10 mouse cellular contexts compared by ENCODE assay signal in genomic region chr14:121107707-121108285, GRCm38 (mm10).
DNase-seq lines count a peak whose midpoint lies in the region; ATAC-seq lines count a peak whose summit lies in the region.
"Had no signal": no experiment of that assay in that cellular context is flagged by ENCODE, and none has a peak within 500 bp of the region (broad histone marks: within the 10 kb centered on the region; RNA-seq: fewer than 3 reads in every experiment).

No protein-coding gene starts in this region.

- no peak for DNase-seq in forebrain, embryonic 10.5 days (ENCODE audit: extremely low spot score, low spot score)
- DNase-seq in forebrain, embryonic 14.5 days (ENCODE audit: low spot score) = no peak
- DNase-seq in kidney, postnatal 36 days = no peak
- no peak for DNase-seq in liver, embryonic 13.5 days
- no peak for DNase-seq in urinary bladder, postnatal 14 days (ENCODE audit: low spot score)
- DNase-seq: cerebellum, adult 8-10 months; gastrocnemius, postnatal 14 days had no signal

- H3K9me3 ChIP-seq in forebrain, embryonic 10.5 days = no peaks in the 10 kb centered on the region
- no peaks in the 10 kb centered on the region for H3K9me3 ChIP-seq in forebrain, embryonic 14.5 days (replicated peaks; ENCODE audit: control insufficient read depth, low read length)
- no peaks in the 10 kb centered on the region for H3K9me3 ChIP-seq in kidney, embryonic 15.5 days (replicated peaks)
- no peaks in the 10 kb centered on the region for H3K9me3 ChIP-seq in embryonic facial prominence, embryonic 13.5 days
- H3K9me3 ChIP-seq in liver, embryonic 13.5 days (replicated peaks) = no peaks in the 10 kb centered on the region

- no peak overlapping the region for H3K9ac ChIP-seq in forebrain, embryonic 14.5 days (ENCODE audit: low read length)
- no peak overlapping the region for H3K9ac ChIP-seq in kidney, embryonic 15.5 days
- no peak overlapping the region; the same call in 1 of the 2 replicates for H3K9ac ChIP-seq in embryonic facial prominence, embryonic 13.5 days
- no peak overlapping the region for H3K9ac ChIP-seq in liver, embryonic 13.5 days

- no peaks in the 10 kb centered on the region for H3K27me3 ChIP-seq in forebrain, embryonic 10.5 days (ENCODE audit: poor library complexity, severe bottlenecking)
- H3K27me3 ChIP-seq in forebrain, embryonic 14.5 days (replicated peaks; ENCODE audit: control insufficient read depth, insufficient read depth, low read length) = no peaks in the 10 kb centered on the region
- no peaks in the 10 kb centered on the region for H3K27me3 ChIP-seq in kidney, embryonic 15.5 days
- no peaks in the 10 kb centered on the region for H3K27me3 ChIP-seq in embryonic facial prominence, embryonic 13.5 days
- no peaks in the 10 kb centered on the region for H3K27me3 ChIP-seq in liver, embryonic 13.5 days

- peaks cover 84% of the 10 kb centered on the region for H3K4me1 ChIP-seq in forebrain, embryonic 10.5 days
- no peaks in the 10 kb centered on the region; the same call in none of the 2 replicates for H3K4me1 ChIP-seq in forebrain, embryonic 14.5 days (ENCODE audit: control insufficient read depth, insufficient read depth, low read length)
- H3K4me1 ChIP-seq in kidney, embryonic 15.5 days = peaks cover 95% of the 10 kb centered on the region
- peaks cover 91% of the 10 kb centered on the region for H3K4me1 ChIP-seq in embryonic facial prominence, embryonic 13.5 days
- H3K4me1 ChIP-seq in liver, embryonic 13.5 days (replicated peaks) = peaks cover 20% of the 10 kb centered on the region

- peaks cover 31% of the 10 kb centered on the region for H3K36me3 ChIP-seq in forebrain, embryonic 10.5 days (replicated peaks)
- peaks cover 2% of the 10 kb centered on the region; the same call in 1 of the 2 replicates for H3K36me3 ChIP-seq in forebrain, embryonic 14.5 days (ENCODE audit: control insufficient read depth, insufficient read depth, low read length)
- peaks cover 9% of the 10 kb centered on the region for H3K36me3 ChIP-seq in kidney, embryonic 15.5 days
- H3K36me3 ChIP-seq in embryonic facial prominence, embryonic 13.5 days = peaks cover 3% of the 10 kb centered on the region
- no peaks in the 10 kb centered on the region for H3K36me3 ChIP-seq in liver, embryonic 13.5 days

- H3K4me3 ChIP-seq in forebrain, embryonic 10.5 days = no peak overlapping the region
- H3K4me3 ChIP-seq in forebrain, embryonic 14.5 days (ENCODE audit: low read depth, low read length) = no peak overlapping the region
- no peak overlapping the region for H3K4me3 ChIP-seq in kidney, embryonic 15.5 days (replicated peaks)
- no peak overlapping the region for H3K4me3 ChIP-seq in embryonic facial prominence, embryonic 13.5 days
- no peak overlapping the region for H3K4me3 ChIP-seq in liver, embryonic 13.5 days (replicated peaks)

- H3K27ac ChIP-seq in forebrain, embryonic 10.5 days = peak overlapping the region; percentile 79
- H3K27ac ChIP-seq in forebrain, embryonic 14.5 days (ENCODE audit: low read depth, low read length) = no peak overlapping the region
- H3K27ac ChIP-seq in kidney, embryonic 15.5 days = peak overlapping the region; percentile 93
- peak overlapping the region; percentile 89 for H3K27ac ChIP-seq in embryonic facial prominence, embryonic 13.5 days
- peak overlapping the region; percentile 57; the same call in 1 of the 2 replicates for H3K27ac ChIP-seq in liver, embryonic 13.5 days

- 58% methylated on average over 10 of the region's 10 CpGs for WGBS in forebrain, embryonic 10.5 days
- WGBS in forebrain, embryonic 14.5 days = 39% methylated on average over 10 of the region's 10 CpGs
- 57% methylated on average over 10 of the region's 10 CpGs for WGBS in kidney, embryonic 15.5 days
- 41% methylated on average over 10 of the region's 10 CpGs for WGBS in embryonic facial prominence, embryonic 13.5 days
- WGBS in liver, embryonic 13.5 days (ENCODE audit: insufficient replicate concordance) = 77% methylated on average over 10 of the region's 10 CpGs

- no peak overlapping the region for H3K4me2 ChIP-seq in forebrain, embryonic 14.5 days (ENCODE audit: low read length)
- peak overlapping the region; percentile 24; the same call in 1 of the 2 replicates for H3K4me2 ChIP-seq in kidney, embryonic 15.5 days
- no peak overlapping the region for H3K4me2 ChIP-seq in embryonic facial prominence, embryonic 13.5 days
- H3K4me2 ChIP-seq in liver, embryonic 13.5 days = no peak overlapping the region

- no peak for ATAC-seq in forebrain, embryonic 14.5 days
- no peak for ATAC-seq in kidney, embryonic 15.5 days (replicated peaks; ENCODE audit: low FRiP score)
- no peak for ATAC-seq in embryonic facial prominence, embryonic 13.5 days (ENCODE audit: insufficient number of reproducible peaks, insufficient read depth, low FRiP score, low TSS enrichment, low read depth)
- ATAC-seq in liver, embryonic 13.5 days (ENCODE audit: low read depth) = no peak
- no peak for ATAC-seq in megakaryocyte progenitor cell, adult 5-6 weeks (replicated peaks; ENCODE audit: poor library complexity)
